Mouse (Mus musculus): ENCODE results near the gene Gde1. TPM values are rescaled to one million over a fixed set of nuclear protein-coding genes. Genes with fewer than 3 reads are reported as not detected.

The Gde1 gene
- polyA plus RNA-seq, 1 experiment from 2014 or later: 99.7 TPM

- Histone ChIP-seq H3K27me3 (ENCODE audit: control insufficient read depth, insufficient read depth, low read length) (no peaks in the 10 kb centered on the region), H3K4me2 (no peak overlapping the region), H3K9ac (ENCODE audit: low read length) (no peak overlapping the region), H3K9me3 (ENCODE audit: control insufficient read depth, low read length) (no peaks in the 10 kb centered on the region), H3K36me3 (ENCODE audit: control insufficient read depth, insufficient read depth, low read length) (peaks cover 13% of the 10 kb centered on the region), H3K4me3 (ENCODE audit: low read depth, low read length) (no peak overlapping the region), H3K4me1 (ENCODE audit: control insufficient read depth, insufficient read depth, low read length) (no peaks in the 10 kb centered on the region), H3K27ac (ENCODE audit: low read depth, low read length) (no peak overlapping the region)
- DNase-seq (ENCODE audit: low spot score, missing footprints) (no peak), ATAC-seq (ENCODE audit: low FRiP score) (no peak)
- WGBS: 98% methylated on average over 6 of the region's 6 CpGs
Observed at GRCm38 (mm10) chr7:118696146-118696545, 9.4 kb downstream of the Gde1 start.

- Histone ChIP-seq H3K9me3 (ENCODE audit: control insufficient read depth, low read length) (no peaks in the 10 kb centered on the region), H3K4me2 (no peak overlapping the region), H3K36me3 (ENCODE audit: control insufficient read depth, insufficient read depth, low read length) (peaks cover 19% of the 10 kb centered on the region; the same call in 1 of the 2 replicates), H3K9ac (ENCODE audit: low read length) (no peak overlapping the region), H3K27me3 (ENCODE audit: control insufficient read depth, insufficient read depth, low read length) (no peaks in the 10 kb centered on the region), H3K4me3 (ENCODE audit: low read depth, low read length) (no peak overlapping the region), H3K4me1 (ENCODE audit: control insufficient read depth, insufficient read depth, low read length) (no peaks in the 10 kb centered on the region), H3K27ac (ENCODE audit: low read depth, low read length) (no peak overlapping the region)
- 88% methylated on average over 2 of the region's 2 CpGs for WGBS
- ATAC-seq (ENCODE audit: low FRiP score) (no peak), DNase-seq (ENCODE audit: low spot score, missing footprints) (no peak)
Observed at GRCm38 (mm10) chr7:118691287-118691686, 14.3 kb downstream of the Gde1 start.

- Histone ChIP-seq H3K27me3 (ENCODE audit: control insufficient read depth, insufficient read depth, low read length) (no peaks in the 10 kb centered on the region), H3K4me1 (ENCODE audit: control insufficient read depth, insufficient read depth, low read length) (no peaks in the 10 kb centered on the region), H3K27ac (ENCODE audit: low read depth, low read length) (no peak overlapping the region), H3K4me3 (ENCODE audit: low read depth, low read length) (no peak overlapping the region), H3K9ac (ENCODE audit: low read length) (no peak overlapping the region), H3K4me2 (no peak overlapping the region), H3K9me3 (ENCODE audit: control insufficient read depth, low read length) (no peaks in the 10 kb centered on the region), H3K36me3 (ENCODE audit: control insufficient read depth, insufficient read depth, low read length) (peaks cover 18% of the 10 kb centered on the region; the same call in 1 of the 2 replicates)
- DNase-seq (ENCODE audit: low spot score, missing footprints): no peak
- no peak for ATAC-seq (ENCODE audit: low FRiP score)
- 90% methylated on average over 7 of the region's 7 CpGs for WGBS
Observed at GRCm38 (mm10) chr7:118689088-118689487, 16.5 kb downstream of the Gde1 start.

DNA sequence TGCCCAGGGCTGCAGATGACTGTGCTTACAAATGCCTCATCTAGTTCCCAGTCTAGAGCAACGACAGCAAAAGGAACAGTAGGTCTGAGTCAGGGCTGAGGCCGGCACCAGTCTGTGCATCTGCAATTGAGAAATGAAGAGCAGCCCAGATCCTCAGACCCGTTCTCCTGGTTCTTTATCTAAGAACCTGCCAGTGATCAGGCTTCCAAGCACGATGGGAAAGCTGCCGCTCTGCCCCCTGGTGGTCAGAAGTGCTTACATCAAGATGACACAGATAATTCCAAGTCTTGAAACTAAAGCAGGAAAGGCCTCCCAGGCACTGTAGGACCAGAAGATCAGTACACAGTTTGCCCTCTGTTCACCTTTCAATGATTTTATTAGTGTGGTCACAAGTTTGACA, 17.4 kb downstream of the Gde1 start:
- H3K4me3 ChIP-seq (ENCODE audit: low read depth, low read length): no peak overlapping the region
- H3K36me3 ChIP-seq (ENCODE audit: control insufficient read depth, insufficient read depth, low read length): peaks cover 18% of the 10 kb centered on the region; the same call in 1 of the 2 replicates
- no peak overlapping the region for H3K4me2 ChIP-seq
- 23% methylated on average over 5 of the region's 5 CpGs for WGBS
- no peaks in the 10 kb centered on the region for H3K9me3 ChIP-seq (ENCODE audit: control insufficient read depth, low read length)
- DNase-seq (ENCODE audit: low spot score, missing footprints) (peak; percentile 99), ATAC-seq (ENCODE audit: low FRiP score) (peak; percentile 73)
- no peak overlapping the region for H3K27ac ChIP-seq (ENCODE audit: low read depth, low read length)
- no peaks in the 10 kb centered on the region for H3K27me3 ChIP-seq (ENCODE audit: control insufficient read depth, insufficient read depth, low read length)
- no peaks in the 10 kb centered on the region for H3K4me1 ChIP-seq (ENCODE audit: control insufficient read depth, insufficient read depth, low read length)
- H3K9ac ChIP-seq (ENCODE audit: low read length): no peak overlapping the region

GRCm38 (mm10) chr7:118676826-118677225, 28.8 kb downstream of the Gde1 start:
- no peak for DNase-seq (ENCODE audit: low spot score, missing footprints)
- H3K27me3 ChIP-seq (ENCODE audit: control insufficient read depth, insufficient read depth, low read length): no peaks in the 10 kb centered on the region
- no peak overlapping the region for H3K27ac ChIP-seq (ENCODE audit: low read depth, low read length)
- H3K4me3 ChIP-seq (ENCODE audit: low read depth, low read length): no peak overlapping the region
- no peak overlapping the region for H3K9ac ChIP-seq (ENCODE audit: low read length)
- H3K4me2 ChIP-seq: no peak overlapping the region
- H3K36me3 ChIP-seq (ENCODE audit: control insufficient read depth, insufficient read depth, low read length): no peaks in the 10 kb centered on the region
- no peaks in the 10 kb centered on the region for H3K4me1 ChIP-seq (ENCODE audit: control insufficient read depth, insufficient read depth, low read length)
- no peak for ATAC-seq (ENCODE audit: low FRiP score)
- 86% methylated on average over 4 of the region's 4 CpGs for WGBS
- no peaks in the 10 kb centered on the region for H3K9me3 ChIP-seq (ENCODE audit: control insufficient read depth, low read length)

DNA sequence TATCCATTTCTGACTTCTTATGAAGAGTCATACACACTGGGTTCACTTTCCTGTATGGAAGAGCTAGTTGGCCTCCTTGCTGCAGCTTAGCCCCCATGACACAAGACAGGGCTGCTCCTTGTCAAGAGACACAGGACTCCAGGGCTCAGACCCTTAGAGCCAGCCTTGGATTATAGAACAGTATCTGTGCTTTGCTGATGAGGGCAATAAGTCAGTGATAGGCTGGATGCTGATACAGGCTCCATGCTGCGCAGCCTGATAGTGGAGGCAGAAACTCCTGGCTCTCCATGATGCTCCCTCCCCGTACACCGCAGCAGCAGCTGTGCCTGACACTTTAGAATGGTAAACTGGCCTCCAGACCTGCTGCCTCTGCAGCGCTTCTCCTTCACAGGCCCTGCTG, 35.4 kb downstream of the Gde1 start:
- ATAC-seq (ENCODE audit: low FRiP score) (no peak), DNase-seq (ENCODE audit: low spot score, missing footprints) (no peak)
- Histone ChIP-seq H3K4me1 (ENCODE audit: control insufficient read depth, insufficient read depth, low read length) (no peaks in the 10 kb centered on the region), H3K27me3 (ENCODE audit: control insufficient read depth, insufficient read depth, low read length) (no peaks in the 10 kb centered on the region), H3K9ac (ENCODE audit: low read length) (no peak overlapping the region), H3K4me2 (no peak overlapping the region), H3K4me3 (ENCODE audit: low read depth, low read length) (no peak overlapping the region), H3K9me3 (ENCODE audit: control insufficient read depth, low read length) (no peaks in the 10 kb centered on the region), H3K27ac (ENCODE audit: low read depth, low read length) (no peak overlapping the region), H3K36me3 (ENCODE audit: control insufficient read depth, insufficient read depth, low read length) (no peaks in the 10 kb centered on the region)
- 81% methylated on average over 4 of the region's 4 CpGs for WGBS

- Histone ChIP-seq H3K27me3 (ENCODE audit: control insufficient read depth, insufficient read depth, low read length) (no peaks in the 10 kb centered on the region), H3K9ac (ENCODE audit: low read length) (no peak overlapping the region), H3K4me2 (no peak overlapping the region), H3K4me1 (ENCODE audit: control insufficient read depth, insufficient read depth, low read length) (no peaks in the 10 kb centered on the region), H3K36me3 (ENCODE audit: control insufficient read depth, insufficient read depth, low read length) (no peaks in the 10 kb centered on the region), H3K27ac (ENCODE audit: low read depth, low read length) (no peak overlapping the region), H3K9me3 (ENCODE audit: control insufficient read depth, low read length) (peaks cover 3% of the 10 kb centered on the region), H3K4me3 (ENCODE audit: low read depth, low read length) (no peak overlapping the region)
- WGBS: 95% methylated on average over 2 of the region's 2 CpGs
- DNase-seq (ENCODE audit: low spot score, missing footprints) (no peak), ATAC-seq (ENCODE audit: low FRiP score) (no peak)
Observed at GRCm38 (mm10) chr7:118667773-118668172, 37.8 kb downstream of the Gde1 start.

- Histone ChIP-seq H3K9me3 (ENCODE audit: control insufficient read depth, low read length) (no peaks in the 10 kb centered on the region), H3K4me2 (no peak overlapping the region), H3K4me3 (ENCODE audit: low read depth, low read length) (no peak overlapping the region), H3K9ac (ENCODE audit: low read length) (no peak overlapping the region), H3K36me3 (ENCODE audit: control insufficient read depth, insufficient read depth, low read length) (no peaks in the 10 kb centered on the region), H3K4me1 (ENCODE audit: control insufficient read depth, insufficient read depth, low read length) (peaks cover 3% of the 10 kb centered on the region; the same call in 1 of the 2 replicates), H3K27me3 (ENCODE audit: control insufficient read depth, insufficient read depth, low read length) (no peaks in the 10 kb centered on the region), H3K27ac (ENCODE audit: low read depth, low read length) (no peak overlapping the region)
- DNase-seq (ENCODE audit: low spot score, missing footprints): no peak
- no peak for ATAC-seq (ENCODE audit: low FRiP score)
- 21% methylated on average over 6 of the region's 6 CpGs for WGBS
Observed at GRCm38 (mm10) chr7:118656730-118657129, 48.8 kb downstream of the Gde1 start.

DNA sequence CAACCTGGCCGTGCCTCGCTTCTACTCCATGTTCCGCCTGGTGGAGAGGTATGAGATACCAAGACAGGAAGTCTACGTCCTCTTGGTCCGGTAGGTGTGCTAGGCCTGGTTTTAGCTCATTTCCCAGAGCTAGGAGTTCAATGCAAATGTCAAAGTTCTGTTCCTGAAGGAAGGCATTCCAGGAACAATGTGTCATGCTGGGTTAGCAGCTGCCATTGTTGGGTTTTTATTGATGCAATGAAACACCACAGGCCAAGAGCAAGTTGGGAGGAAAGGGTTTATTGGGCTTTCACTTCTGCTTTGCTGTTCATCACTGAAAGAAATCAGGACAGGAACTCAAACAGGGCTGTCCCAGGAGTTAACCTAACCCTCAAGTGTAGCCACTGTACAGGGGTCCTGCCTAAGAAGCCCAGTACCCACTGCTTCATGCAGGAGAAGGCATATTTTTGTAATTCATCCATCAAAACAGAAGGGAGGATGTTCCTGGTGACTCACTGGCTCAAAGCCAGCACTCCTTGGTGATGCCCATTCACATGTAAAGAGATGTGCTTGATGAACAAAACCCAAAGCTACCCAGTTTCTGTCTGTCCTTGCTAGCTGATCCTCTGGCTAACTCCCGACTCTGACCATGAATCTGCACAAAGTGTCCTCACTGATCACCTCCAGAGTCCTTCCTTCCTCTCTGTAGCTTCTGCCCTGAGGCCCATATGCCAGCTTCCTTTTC, 52.8 kb downstream of the Gde1 start:
- H3K9ac ChIP-seq (ENCODE audit: low read length): no peak overlapping the region
- no peak for ATAC-seq (ENCODE audit: low FRiP score)
- H3K4me3 ChIP-seq (ENCODE audit: low read depth, low read length): no peak overlapping the region
- H3K4me1 ChIP-seq (ENCODE audit: control insufficient read depth, insufficient read depth, low read length): peaks cover 3% of the 10 kb centered on the region; the same call in 1 of the 2 replicates
- no peak overlapping the region for H3K27ac ChIP-seq (ENCODE audit: low read depth, low read length)
- H3K36me3 ChIP-seq (ENCODE audit: control insufficient read depth, insufficient read depth, low read length): no peaks in the 10 kb centered on the region
- H3K27me3 ChIP-seq (ENCODE audit: control insufficient read depth, insufficient read depth, low read length): no peaks in the 10 kb centered on the region
- WGBS: 83% methylated on average over 6 of the region's 6 CpGs
- no peak overlapping the region for H3K4me2 ChIP-seq
- DNase-seq (ENCODE audit: low spot score, missing footprints): no peak
- no peaks in the 10 kb centered on the region for H3K9me3 ChIP-seq (ENCODE audit: control insufficient read depth, low read length)
